Mouse (Mus musculus): ENCODE results near the gene Stk25.

- TF ChIP-seq CTCF (IDR thresholded peaks at IDR 0.05; ENCODE audit: low read depth, low read length) (no peak), POLR2A (IDR thresholded peaks at IDR 0.05; ENCODE audit: borderline replicate concordance, low read depth, low read length) (no peak)
Observed at GRCm38 (mm10) chr1:93618059-93618748, 40.3 kb downstream of the Stk25 start.
